ENCODE assay signal across 14 mouse cellular contexts in genomic region chr1:165396401-165396805, GRCm38 (mm10).
DNase-seq lines count a peak whose midpoint lies in the region; ATAC-seq lines count a peak whose summit lies in the region.
"Had no signal": no experiment of that assay in that cellular context is flagged by ENCODE, and none has a peak within 500 bp of the region (broad histone marks: within the 10 kb centered on the region; RNA-seq: fewer than 3 reads in every experiment).

No protein-coding gene starts in this region.

- H3K27ac ChIP-seq in midbrain, embryonic 11.5 days (ENCODE audit: low read depth, low read length), result no peak overlapping the region
- H3K27ac ChIP-seq in midbrain, embryonic 15.5 days, result no peak overlapping the region
- H3K27ac ChIP-seq: lung, embryonic 15.5 days had no signal

- no peaks in the 10 kb centered on the region for H3K36me3 ChIP-seq in midbrain, embryonic 11.5 days (ENCODE audit: control insufficient read depth, insufficient read depth, low read length)
- H3K36me3 ChIP-seq in midbrain, embryonic 15.5 days (replicated peaks), result no peaks in the 10 kb centered on the region
- H3K36me3 ChIP-seq: lung, embryonic 15.5 days had no signal

- no peak overlapping the region for H3K9ac ChIP-seq in midbrain, embryonic 11.5 days (ENCODE audit: low read length)
- no peak overlapping the region for H3K9ac ChIP-seq in midbrain, embryonic 15.5 days
- H3K9ac ChIP-seq: lung, embryonic 15.5 days had no signal

- H3K27me3 ChIP-seq in midbrain, embryonic 11.5 days (ENCODE audit: control insufficient read depth, insufficient read depth, low read length), result no peaks in the 10 kb centered on the region
- H3K27me3 ChIP-seq in midbrain, embryonic 15.5 days (replicated peaks), result no peaks in the 10 kb centered on the region
- H3K27me3 ChIP-seq: lung, embryonic 15.5 days had no signal

- no peak for ATAC-seq in midbrain, embryonic 11.5 days (ENCODE audit: low FRiP score)
- no peak for ATAC-seq in midbrain, embryonic 15.5 days (replicated peaks)
- peak; percentile 86 for ATAC-seq in erythroid progenitor cell, adult 5-6 weeks (replicated peaks; ENCODE audit: low FRiP score, poor library complexity, severe bottlenecking)
- peak; percentile 91 for ATAC-seq in megakaryocyte-erythroid progenitor cell, adult 5-6 weeks (replicated peaks; ENCODE audit: low FRiP score, low TSS enrichment, poor library complexity, severe bottlenecking)
- ATAC-seq: hindbrain, embryonic 16.5 days had no signal

- no peaks in the 10 kb centered on the region for H3K4me1 ChIP-seq in midbrain, embryonic 11.5 days (ENCODE audit: control insufficient read depth, insufficient read depth, low read length)
- no peaks in the 10 kb centered on the region for H3K4me1 ChIP-seq in midbrain, embryonic 15.5 days
- H3K4me1 ChIP-seq: lung, embryonic 15.5 days had no signal

- DNase-seq in midbrain, embryonic 11.5 days (ENCODE audit: low spot score, missing footprints), result peak; percentile 78
- DNase-seq in NIH3T3 (ENCODE audit: low read depth), result peak; percentile 16
- no peak for DNase-seq in embryo, embryonic 10.5 days (ENCODE audit: low spot score)
- DNase-seq in urinary bladder, postnatal 25 days (ENCODE audit: low spot score), result no peak
- DNase-seq: adrenal gland, postnatal 36 days; cerebellum, adult 11-12 months; heart, postnatal 14 days; right cerebral cortex, postnatal 14 days; thymus, postnatal 14 days had no signal

- no peaks in the 10 kb centered on the region for H3K9me3 ChIP-seq in midbrain, embryonic 11.5 days (ENCODE audit: control insufficient read depth, low read length)
- no peaks in the 10 kb centered on the region for H3K9me3 ChIP-seq in midbrain, embryonic 15.5 days
- H3K9me3 ChIP-seq: lung, embryonic 15.5 days had no signal

- WGBS in midbrain, embryonic 11.5 days, result 93% methylated on average over 2 of the region's 2 CpGs
- WGBS in midbrain, embryonic 15.5 days, result 88% methylated on average over 2 of the region's 2 CpGs

- H3K4me3 ChIP-seq in midbrain, embryonic 11.5 days (ENCODE audit: low read depth, low read length), result no peak overlapping the region
- H3K4me3 ChIP-seq in midbrain, embryonic 15.5 days, result no peak overlapping the region
- H3K4me3 ChIP-seq: lung, embryonic 15.5 days had no signal

- no peak overlapping the region for H3K4me2 ChIP-seq in midbrain, embryonic 11.5 days
- H3K4me2 ChIP-seq in midbrain, embryonic 15.5 days, result no peak overlapping the region
- H3K4me2 ChIP-seq: lung, embryonic 15.5 days had no signal

Comparison
In these comparisons a context has a peak if more than half of its experiments do, and no peak if none do; other contexts are left out.
1. ATAC-seq: peak in erythroid progenitor cell, adult 5-6 weeks (single experiment) and megakaryocyte-erythroid progenitor cell, adult 5-6 weeks (single experiment); none in midbrain, embryonic 11.5 days (single experiment) and midbrain, embryonic 15.5 days (single experiment).
2. DNase-seq: peak in midbrain, embryonic 11.5 days (single experiment) and NIH3T3 (single experiment); none in embryo, embryonic 10.5 days (single experiment) and urinary bladder, postnatal 25 days (single experiment).